Mouse (Mus musculus) E14TG2a.4 (cell line): ENCODE measurements around the gene Anxa11.

Source experiments
- H3K27me3 ChIP-seq: 2 replicates; pipeline ENCODE4 v1.6.1; 2014; ENCODE audit warnings: low read length, control low read depth; ENCODE audit not compliant: insufficient read depth
- H3K36me3 ChIP-seq: 2 replicates; pipeline ENCODE4 v1.6.1; 2014; ENCODE audit warnings: low read length, control low read depth; ENCODE audit not compliant: insufficient read depth
- H3K4me1 ChIP-seq: replicated peaks from 2 replicates; pipeline ENCODE4 v1.6.1; 2014; ENCODE audit warnings: low read depth, low read length, control low read depth
- H3K4me3 ChIP-seq: replicated peaks from 2 replicates; pipeline ENCODE4 v1.5.1; 2014; ENCODE audit warnings: mild to moderate bottlenecking, low read length
- H3K9me3 ChIP-seq: 2 replicates; pipeline ENCODE4 v1.6.1; 2014; ENCODE audit warnings: low read length, control low read depth
- CTCF ChIP-seq: conservative IDR thresholded peaks from 2 replicates; pipeline ENCODE4 v1.5.1; 2014; ENCODE audit warnings: low read length
- NANOG ChIP-seq: IDR thresholded peaks from 2 replicates; pipeline ENCODE4 v1.6.1; 2014; ENCODE audit warnings: borderline replicate concordance, low read length, mixed read lengths
- POU5F1 ChIP-seq: IDR thresholded peaks from 2 replicates; pipeline ENCODE4 v1.6.1; 2014; ENCODE audit warnings: low read length, borderline replicate concordance

The Anxa11 gene

GRCm38 (mm10) chr14:25841991-25842687 is at the start of gene Anxa11:
Gene Anxa11 (plus strand): TSS chr14:25842156.
- Histone ChIP-seq H3K9me3 (no peaks in the 10 kb centered on the region), H3K4me3 (peak within 1 kb of the TSS; percentile 95), H3K27me3 (no peaks in the 10 kb centered on the region), H3K36me3 (peaks cover 32% of the 10 kb centered on the region), H3K4me1 (peaks cover 80% of the 10 kb centered on the region)
- TF ChIP-seq CTCF (no peak), POU5F1 (no peak), NANOG (no peak)

- H3K9me3 ChIP-seq: no peaks in the 10 kb centered on the region
- peaks cover 25% of the 10 kb centered on the region for H3K4me1 ChIP-seq
- H3K4me3 ChIP-seq: no peak overlapping the region
- no peaks in the 10 kb centered on the region for H3K36me3 ChIP-seq
- peaks cover 4% of the 10 kb centered on the region for H3K27me3 ChIP-seq
- TF ChIP-seq NANOG (no peak), POU5F1 (no peak), CTCF (no peak)
These were observed 47.6 kb upstream of the Anxa11 start for GRCm38 (mm10) chr14:25794331-25794730.

GRCm38 (mm10) chr14:25795067-25795466 is 46.9 kb upstream of the Anxa11 start:
- Histone ChIP-seq H3K36me3 (no peaks in the 10 kb centered on the region), H3K4me1 (peaks cover 25% of the 10 kb centered on the region), H3K9me3 (no peaks in the 10 kb centered on the region), H3K4me3 (no peak overlapping the region), H3K27me3 (peaks cover 8% of the 10 kb centered on the region; the same call in 1 of the 2 replicates)
- TF ChIP-seq NANOG: no peak
- TF ChIP-seq CTCF: no peak
- no peak for TF ChIP-seq POU5F1

GRCm38 (mm10) chr14:25795561-25796174 is 46.3 kb upstream of the Anxa11 start:
- Histone ChIP-seq H3K4me3 (no peak overlapping the region), H3K9me3 (no peaks in the 10 kb centered on the region), H3K4me1 (peaks cover 25% of the 10 kb centered on the region), H3K36me3 (no peaks in the 10 kb centered on the region), H3K27me3 (peaks cover 8% of the 10 kb centered on the region; the same call in 1 of the 2 replicates)
- TF ChIP-seq POU5F1: no peak
- no peak for TF ChIP-seq CTCF
- no peak for TF ChIP-seq NANOG

GRCm38 (mm10) chr14:25796619-25797018 is 45.3 kb upstream of the Anxa11 start:
- TF ChIP-seq CTCF: no peak
- TF ChIP-seq POU5F1: no peak
- no peak for TF ChIP-seq NANOG
- Histone ChIP-seq H3K36me3 (no peaks in the 10 kb centered on the region), H3K4me3 (no peak overlapping the region), H3K4me1 (peaks cover 25% of the 10 kb centered on the region), H3K9me3 (no peaks in the 10 kb centered on the region), H3K27me3 (peaks cover 8% of the 10 kb centered on the region; the same call in 1 of the 2 replicates)

- Histone ChIP-seq H3K9me3 (no peaks in the 10 kb centered on the region), H3K36me3 (no peaks in the 10 kb centered on the region), H3K4me1 (peaks cover 26% of the 10 kb centered on the region), H3K4me3 (no peak overlapping the region), H3K27me3 (peaks cover 8% of the 10 kb centered on the region; the same call in 1 of the 2 replicates)
- TF ChIP-seq CTCF (peak; percentile 98), POU5F1 (no peak)
These were observed 41.6 kb upstream of the Anxa11 start for GRCm38 (mm10) chr14:25800166-25800960.

GRCm38 (mm10) chr14:25802511-25802910 is 39.4 kb upstream of the Anxa11 start:
- H3K36me3 ChIP-seq: no peaks in the 10 kb centered on the region
- no peak for TF ChIP-seq POU5F1
- TF ChIP-seq NANOG: no peak
- no peak for TF ChIP-seq CTCF
- peaks cover 8% of the 10 kb centered on the region; the same call in 1 of the 2 replicates for H3K27me3 ChIP-seq
- H3K4me3 ChIP-seq: no peak overlapping the region
- peaks cover 36% of the 10 kb centered on the region for H3K4me1 ChIP-seq
- H3K9me3 ChIP-seq: no peaks in the 10 kb centered on the region

GRCm38 (mm10) chr14:25803246-25803809 is 38.6 kb upstream of the Anxa11 start:
- Histone ChIP-seq H3K27me3 (peaks cover 8% of the 10 kb centered on the region; the same call in 1 of the 2 replicates), H3K4me3 (no peak overlapping the region), H3K36me3 (no peaks in the 10 kb centered on the region), H3K9me3 (no peaks in the 10 kb centered on the region), H3K4me1 (peaks cover 38% of the 10 kb centered on the region)
- no peak for TF ChIP-seq POU5F1
- TF ChIP-seq NANOG: no peak
- TF ChIP-seq CTCF: no peak
